Mouse (Mus musculus): ENCODE data around the gene BC034090. TPM values are rescaled to one million over a fixed set of nuclear protein-coding genes. Genes with fewer than 3 reads are reported as not detected.

The BC034090 gene
- polyA plus RNA-seq, 1 experiment from 2014 or later = 3.4 TPM

DNA sequence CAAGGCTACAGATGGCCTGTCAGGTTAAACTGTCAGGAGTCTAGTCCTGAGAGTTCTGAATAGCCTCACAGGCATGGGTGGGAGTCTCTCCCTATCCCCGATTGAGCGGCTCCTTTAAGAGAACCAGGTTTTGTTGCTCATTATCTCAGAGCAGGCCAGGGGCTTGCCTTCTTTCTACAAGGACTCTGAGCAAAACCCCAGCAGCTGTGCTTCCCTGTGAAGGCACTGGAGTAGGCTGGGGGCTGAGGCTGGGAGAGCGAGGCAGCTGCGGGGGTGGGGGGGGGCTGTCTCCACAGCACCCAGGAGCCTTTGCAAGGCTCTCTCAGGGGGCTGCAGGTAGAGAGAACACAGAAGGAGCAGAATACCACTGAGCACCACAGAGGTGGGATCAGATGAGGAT is 5.1 kb downstream of the BC034090 start:
- H3K36me3 ChIP-seq (ENCODE audit: control insufficient read depth, insufficient read depth, low read length) = no peaks in the 10 kb centered on the region
- H3K27me3 ChIP-seq (ENCODE audit: control insufficient read depth, insufficient read depth, low read length) = peaks cover 3% of the 10 kb centered on the region; the same call in 1 of the 2 replicates
- 59% methylated on average over 4 of the region's 4 CpGs for WGBS
- H3K4me2 ChIP-seq (ENCODE audit: low read length) = no peak overlapping the region
- 0 out of 2 replicates have a peak overlapping the region, but pooled peaks have one; percentile 28 for H3K27ac ChIP-seq (replicated peaks; ENCODE audit: low read depth, low read length)
- H3K4me3 ChIP-seq (replicated peaks; ENCODE audit: low read depth, low read length) = no peak overlapping the region
- no peak overlapping the region; the same call in 1 of the 2 replicates for H3K9ac ChIP-seq (replicated peaks; ENCODE audit: low read length)
- no peaks in the 10 kb centered on the region for H3K9me3 ChIP-seq (ENCODE audit: control insufficient read depth, low read length)
- peaks cover 40% of the 10 kb centered on the region for H3K4me1 ChIP-seq (ENCODE audit: control insufficient read depth, insufficient read depth, low read length)
- peak; percentile 27 for DNase-seq
- no peak for ATAC-seq (ENCODE audit: low FRiP score, low TSS enrichment)

GRCm38 (mm10) chr1:155238126-155238525 is 6.1 kb downstream of the BC034090 start:
- ATAC-seq (ENCODE audit: low FRiP score, low TSS enrichment) = no peak
- no peaks in the 10 kb centered on the region for H3K27me3 ChIP-seq (ENCODE audit: control insufficient read depth, insufficient read depth, low read length)
- no peak overlapping the region for H3K4me2 ChIP-seq (ENCODE audit: low read length)
- WGBS = 81% methylated on average over 5 of the region's 5 CpGs
- H3K9ac ChIP-seq (replicated peaks; ENCODE audit: low read length) = no peak overlapping the region
- no peaks in the 10 kb centered on the region for H3K36me3 ChIP-seq (ENCODE audit: control insufficient read depth, insufficient read depth, low read length)
- H3K27ac ChIP-seq (replicated peaks; ENCODE audit: low read depth, low read length) = no peak overlapping the region
- DNase-seq = peak; percentile 1
- H3K9me3 ChIP-seq (ENCODE audit: control insufficient read depth, low read length) = no peaks in the 10 kb centered on the region
- peaks cover 45% of the 10 kb centered on the region for H3K4me1 ChIP-seq (ENCODE audit: control insufficient read depth, insufficient read depth, low read length)
- H3K4me3 ChIP-seq (replicated peaks; ENCODE audit: low read depth, low read length) = no peak overlapping the region

GRCm38 (mm10) chr1:155237390-155237789 is 6.9 kb downstream of the BC034090 start:
- H3K27ac ChIP-seq (replicated peaks; ENCODE audit: low read depth, low read length) = no peak overlapping the region

DNA sequence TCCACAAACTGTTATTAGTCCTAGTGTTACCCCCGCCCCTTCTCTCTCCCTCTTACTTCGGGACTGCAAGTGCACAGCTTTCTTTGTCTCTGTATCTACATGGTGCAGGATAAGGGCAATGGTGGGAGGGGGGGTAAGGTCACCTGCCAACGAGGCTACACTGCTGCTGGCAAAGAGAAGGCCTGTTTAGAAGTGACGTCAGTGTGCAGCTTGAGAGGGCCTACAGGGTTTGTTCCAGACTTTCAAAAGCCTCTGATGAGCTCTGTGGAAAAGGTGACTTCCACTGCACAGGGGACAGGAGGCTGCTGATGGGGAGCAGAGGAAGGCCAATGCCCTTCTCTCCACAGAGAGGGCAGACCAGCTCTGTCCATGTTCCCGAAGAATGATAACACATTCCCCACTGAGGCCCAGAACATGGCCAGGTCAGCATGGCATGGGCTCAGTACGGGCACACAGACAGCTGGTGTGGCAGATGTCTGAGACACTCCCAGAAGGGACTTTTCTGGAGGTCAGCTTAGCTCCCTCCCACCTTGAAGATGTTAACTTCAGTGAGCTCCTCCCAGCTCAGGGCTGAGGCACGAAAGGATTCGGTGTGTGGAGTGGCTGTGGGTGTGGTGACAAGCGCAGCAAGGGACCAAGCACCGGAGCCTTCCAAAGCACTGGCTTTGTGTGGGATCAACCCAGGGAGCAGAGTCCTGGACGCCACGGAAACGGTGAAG is 7.8 kb downstream of the BC034090 start:
- no peak overlapping the region for H3K4me2 ChIP-seq (ENCODE audit: low read length)
- no peaks in the 10 kb centered on the region for H3K36me3 ChIP-seq (ENCODE audit: control insufficient read depth, insufficient read depth, low read length)
- H3K4me3 ChIP-seq (replicated peaks; ENCODE audit: low read depth, low read length) = no peak overlapping the region
- no peak for ATAC-seq (ENCODE audit: low FRiP score, low TSS enrichment)
- peak; percentile 33 for DNase-seq
- H3K9ac ChIP-seq (replicated peaks; ENCODE audit: low read length) = no peak overlapping the region
- H3K9me3 ChIP-seq (ENCODE audit: control insufficient read depth, low read length) = no peaks in the 10 kb centered on the region
- no peaks in the 10 kb centered on the region for H3K27me3 ChIP-seq (ENCODE audit: control insufficient read depth, insufficient read depth, low read length)
- peaks cover 58% of the 10 kb centered on the region for H3K4me1 ChIP-seq (ENCODE audit: control insufficient read depth, insufficient read depth, low read length)
- peak overlapping the region; percentile 0; the same call in 1 of the 2 replicates for H3K27ac ChIP-seq (replicated peaks; ENCODE audit: low read depth, low read length)
- 25% methylated on average over 13 of the region's 13 CpGs for WGBS

More at GRCm38 (mm10) chr1:155237390-155237789, 6.9 kb downstream of the BC034090 start:
- Histone ChIP-seq H3K9me3 (ENCODE audit: control insufficient read depth, low read length) (no peaks in the 10 kb centered on the region), H3K4me3 (replicated peaks; ENCODE audit: low read depth, low read length) (no peak overlapping the region), H3K36me3 (ENCODE audit: control insufficient read depth, insufficient read depth, low read length) (no peaks in the 10 kb centered on the region), H3K27me3 (ENCODE audit: control insufficient read depth, insufficient read depth, low read length) (no peaks in the 10 kb centered on the region), H3K4me1 (ENCODE audit: control insufficient read depth, insufficient read depth, low read length) (peaks cover 53% of the 10 kb centered on the region), H3K9ac (replicated peaks; ENCODE audit: low read length) (no peak overlapping the region; the same call in 1 of the 2 replicates), H3K4me2 (ENCODE audit: low read length) (no peak overlapping the region)
- peak; percentile 8 for DNase-seq
- 67% methylated on average over 11 of the region's 11 CpGs for WGBS
- no peak for ATAC-seq (ENCODE audit: low FRiP score, low TSS enrichment)

GRCm38 (mm10) chr1:155235641-155236040 is 8.6 kb downstream of the BC034090 start:
- ATAC-seq (ENCODE audit: low FRiP score, low TSS enrichment) (no peak), DNase-seq (peak; percentile 40)
- H3K4me2 ChIP-seq (ENCODE audit: low read length) = no peak overlapping the region
- WGBS = 34% methylated on average over 2 of the region's 2 CpGs
- no peak overlapping the region; the same call in 1 of the 2 replicates for H3K27ac ChIP-seq (replicated peaks; ENCODE audit: low read depth, low read length)
- H3K9me3 ChIP-seq (ENCODE audit: control insufficient read depth, low read length) = no peaks in the 10 kb centered on the region
- peaks cover 58% of the 10 kb centered on the region for H3K4me1 ChIP-seq (ENCODE audit: control insufficient read depth, insufficient read depth, low read length)
- H3K36me3 ChIP-seq (ENCODE audit: control insufficient read depth, insufficient read depth, low read length) = no peaks in the 10 kb centered on the region
- no peak overlapping the region for H3K4me3 ChIP-seq (replicated peaks; ENCODE audit: low read depth, low read length)
- H3K9ac ChIP-seq (replicated peaks; ENCODE audit: low read length) = no peak overlapping the region
- H3K27me3 ChIP-seq (ENCODE audit: control insufficient read depth, insufficient read depth, low read length) = no peaks in the 10 kb centered on the region

DNA sequence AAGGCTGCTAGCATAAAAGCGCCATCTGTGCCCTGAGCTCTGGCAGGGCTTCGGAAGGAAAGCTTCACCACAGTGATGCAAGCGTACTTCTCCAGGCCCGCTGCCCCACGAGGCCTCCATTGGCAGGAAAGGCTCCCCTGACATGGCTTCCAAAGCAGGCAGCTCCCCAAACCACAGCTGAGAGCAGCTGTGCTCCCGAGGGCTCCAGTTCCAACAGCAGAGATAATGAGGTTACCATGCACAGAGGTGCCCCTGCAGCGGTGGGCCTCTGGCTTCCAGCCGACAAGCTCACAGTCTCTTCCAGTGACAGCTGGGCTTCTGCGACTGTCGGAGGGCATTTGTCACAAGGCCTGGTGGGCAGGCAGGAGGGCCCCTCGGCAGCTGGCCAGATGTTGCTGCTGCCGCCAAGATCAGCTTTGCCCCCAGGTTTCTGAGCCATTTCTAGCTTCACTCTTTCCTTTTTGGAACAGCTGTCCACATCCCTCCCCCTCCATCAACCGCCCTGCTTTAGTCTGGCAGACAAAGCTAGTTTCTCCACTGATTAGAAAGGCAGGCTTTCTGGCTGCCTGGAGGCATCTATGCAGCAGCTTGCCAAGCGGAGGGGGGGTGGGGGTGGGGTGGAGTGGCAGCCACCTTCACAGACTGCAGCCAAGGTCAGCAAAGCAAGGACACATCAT is 10.2 kb downstream of the BC034090 start:
- H3K27ac ChIP-seq (replicated peaks; ENCODE audit: low read depth, low read length) = peak overlapping the region; percentile 94
- H3K4me3 ChIP-seq (replicated peaks; ENCODE audit: low read depth, low read length) = no peak overlapping the region
- 10% methylated on average over 14 of the region's 14 CpGs for WGBS
- 0 out of 2 replicates have a peak overlapping the region, but pooled peaks have one; percentile 12 for H3K4me2 ChIP-seq (ENCODE audit: low read length)
- ATAC-seq (ENCODE audit: low FRiP score, low TSS enrichment) (peak; percentile 46), DNase-seq (peak; percentile 78)
- peak overlapping the region; percentile 20; the same call in 1 of the 2 replicates for H3K9ac ChIP-seq (replicated peaks; ENCODE audit: low read length)
- no peaks in the 10 kb centered on the region for H3K9me3 ChIP-seq (ENCODE audit: control insufficient read depth, low read length)
- no peaks in the 10 kb centered on the region for H3K36me3 ChIP-seq (ENCODE audit: control insufficient read depth, insufficient read depth, low read length)
- H3K4me1 ChIP-seq (ENCODE audit: control insufficient read depth, insufficient read depth, low read length) = peaks cover 66% of the 10 kb centered on the region
- no peaks in the 10 kb centered on the region for H3K27me3 ChIP-seq (ENCODE audit: control insufficient read depth, insufficient read depth, low read length)

- no peaks in the 10 kb centered on the region for H3K27me3 ChIP-seq (ENCODE audit: control insufficient read depth, insufficient read depth, low read length)
- ATAC-seq (ENCODE audit: low FRiP score, low TSS enrichment) (no peak), DNase-seq (no peak)
- no peaks in the 10 kb centered on the region for H3K36me3 ChIP-seq (ENCODE audit: control insufficient read depth, insufficient read depth, low read length)
- H3K4me1 ChIP-seq (ENCODE audit: control insufficient read depth, insufficient read depth, low read length) = peaks cover 73% of the 10 kb centered on the region
- H3K27ac ChIP-seq (replicated peaks; ENCODE audit: low read depth, low read length) = peak overlapping the region; percentile 94
- peak overlapping the region; percentile 20; the same call in 1 of the 2 replicates for H3K9ac ChIP-seq (replicated peaks; ENCODE audit: low read length)
- 82% methylated on average over 9 of the region's 9 CpGs for WGBS
- no peak overlapping the region for H3K4me3 ChIP-seq (replicated peaks; ENCODE audit: low read depth, low read length)
- H3K9me3 ChIP-seq (ENCODE audit: control insufficient read depth, low read length) = no peaks in the 10 kb centered on the region
- 0 out of 2 replicates have a peak overlapping the region, but pooled peaks have one; percentile 12 for H3K4me2 ChIP-seq (ENCODE audit: low read length)
Observed at GRCm38 (mm10) chr1:155233378-155233777, 10.9 kb downstream of the BC034090 start.

- Histone ChIP-seq H3K27ac (replicated peaks; ENCODE audit: low read depth, low read length) (peak overlapping the region; percentile 94), H3K9ac (replicated peaks; ENCODE audit: low read length) (no peak overlapping the region), H3K4me2 (ENCODE audit: low read length) (no peak overlapping the region), H3K4me1 (ENCODE audit: control insufficient read depth, insufficient read depth, low read length) (peaks cover 74% of the 10 kb centered on the region), H3K36me3 (ENCODE audit: control insufficient read depth, insufficient read depth, low read length) (no peaks in the 10 kb centered on the region), H3K9me3 (ENCODE audit: control insufficient read depth, low read length) (no peaks in the 10 kb centered on the region), H3K27me3 (ENCODE audit: control insufficient read depth, insufficient read depth, low read length) (no peaks in the 10 kb centered on the region), H3K4me3 (replicated peaks; ENCODE audit: low read depth, low read length) (no peak overlapping the region)
- ATAC-seq (ENCODE audit: low FRiP score, low TSS enrichment) (no peak), DNase-seq (peak; percentile 5)
- WGBS = 72% methylated on average over 6 of the region's 6 CpGs
Observed at GRCm38 (mm10) chr1:155232786-155233185, 11.5 kb downstream of the BC034090 start.
